Mouse (Mus musculus) liver, embryonic 13.5 days (tissue): Measurements from ENCODE around the gene Tbk1. TPM values are rescaled to one million over a fixed set of nuclear protein-coding genes. Genes with fewer than 3 reads are reported as not detected.

Experiments used
- ATAC-seq: fragments of 200-750 bp; cut with Nextera tagmentation; 2 replicates; pipeline ENCODE4 v1.8.0; 2017; ENCODE audit warnings: low read depth, mild to moderate bottlenecking, moderate number of reproducible peaks, moderate library complexity
- DNase-seq: peaks from one replicate; pipeline ENCODE4 v3.0.0; 2022
- H3K27ac ChIP-seq: fragments of 300-500 bp; sonication (generic); 2 replicates; pipeline ENCODE4 v1.5.1; 2015; ENCODE audit warnings: moderate library complexity, mild to moderate bottlenecking, inconsistent platforms
- H3K27me3 ChIP-seq: fragments of 300-500 bp; sonication (generic); 2 replicates; pipeline ENCODE4 v1.6.1; 2015; ENCODE audit warnings: mild to moderate bottlenecking, inconsistent platforms
- H3K36me3 ChIP-seq: fragments of 300-500 bp; sonication (generic); 2 replicates; pipeline ENCODE4 v1.6.1; 2015; ENCODE audit warnings: mild to moderate bottlenecking, inconsistent platforms
- H3K4me1 ChIP-seq: fragments of 300-500 bp; sonication (generic); replicated peaks from 2 replicates; pipeline ENCODE4 v1.6.1; 2015; ENCODE audit warnings: inconsistent platforms
- H3K4me2 ChIP-seq: fragments of 300-500 bp; sonication (generic); 2 replicates; pipeline ENCODE4 v1.6.1; 2015; ENCODE audit warnings: inconsistent platforms, mild to moderate bottlenecking, moderate library complexity
- H3K4me3 ChIP-seq: fragments of 300-500 bp; sonication (generic); replicated peaks from 2 replicates; pipeline ENCODE4 v1.5.1; 2015; ENCODE audit warnings: mild to moderate bottlenecking, inconsistent platforms
- H3K9ac ChIP-seq: fragments of 300-500 bp; sonication (generic); 2 replicates; pipeline ENCODE4 v1.6.1; 2015; ENCODE audit warnings: mild to moderate bottlenecking, inconsistent platforms
- H3K9me3 ChIP-seq: fragments of 300-500 bp; sonication (generic); replicated peaks from 2 replicates; pipeline ENCODE4 v1.6.1; 2016; ENCODE audit warnings: inconsistent platforms
- WGBS: fragments of 180-500 bp; shearing (Covaris S2); methylation state at CpG from one replicate; pipeline ENCODE4 v1.1.7; 2015; ENCODE audit not compliant: insufficient replicate concordance; 5-methylcytosine and 5-hydroxymethylcytosine counted together
- polyA plus RNA-seq: library from polyadenylated mRNA; unstranded; fragments of >200 nt; fragmentation: Nextera tagmentation; extraction: Ambion mirVana; gene quantifications from 2 replicates; pipeline ENCODE4 v1.2.1, GENCODE M21; 2015

Gene Tbk1
- polyA plus RNA-seq, 1 experiment from 2014 or later, result 18.4 TPM

DNA sequence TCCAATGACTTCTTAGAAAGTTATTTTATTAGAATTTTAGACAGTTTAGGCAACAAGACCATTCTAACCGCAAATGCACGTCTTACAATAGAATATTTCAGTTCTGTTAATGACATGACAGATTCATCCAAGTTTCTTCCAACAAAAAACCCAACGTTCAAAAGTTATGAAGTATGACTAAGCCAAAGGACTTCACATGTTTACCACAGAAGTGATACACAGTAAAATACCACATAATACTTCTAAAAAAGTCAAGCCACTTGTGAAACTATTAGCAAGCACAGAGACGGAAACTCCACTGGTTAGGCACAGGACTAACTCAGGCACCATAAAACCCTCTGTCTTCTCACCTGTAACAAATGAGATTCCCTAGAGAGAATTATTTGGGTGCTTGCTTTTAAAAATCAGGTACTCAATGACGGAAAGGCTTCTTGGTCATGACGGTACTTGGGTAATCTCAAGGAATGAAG is 819 bp upstream of the Tbk1 start:
- WGBS, result 56% methylated on average over 6 of the region's 6 CpGs
- peak overlapping the region; percentile 85 for H3K27ac ChIP-seq
- H3K36me3 ChIP-seq, result peaks cover 45% of the 10 kb centered on the region
- H3K9ac ChIP-seq, result peak overlapping the region; percentile 91
- H3K27me3 ChIP-seq, result no peaks in the 10 kb centered on the region
- H3K4me3 ChIP-seq, result peak overlapping the region; percentile 95
- no peaks in the 10 kb centered on the region for H3K9me3 ChIP-seq
- H3K4me1 ChIP-seq, result peaks cover 45% of the 10 kb centered on the region
- DNase-seq, result no peak
- no peak for ATAC-seq
- peak overlapping the region; percentile 78 for H3K4me2 ChIP-seq

- DNase-seq, result peak; percentile 17
- Histone ChIP-seq H3K4me1 (peaks cover 43% of the 10 kb centered on the region), H3K4me3 (peak overlapping the region; percentile 95), H3K9ac (peak overlapping the region; percentile 91), H3K4me2 (peak overlapping the region; percentile 78), H3K9me3 (no peaks in the 10 kb centered on the region), H3K27ac (peak overlapping the region; percentile 85), H3K27me3 (no peaks in the 10 kb centered on the region), H3K36me3 (peaks cover 45% of the 10 kb centered on the region)
- peak; percentile 72; the same call in 1 of the 2 replicates for ATAC-seq
- WGBS, result 2% methylated on average over 36 of the region's 48 CpGs
Observed at GRCm38 (mm10) chr10:121585791-121586642, 570 bp downstream of the Tbk1 start.

GRCm38 (mm10) chr10:121585056-121585790 is 1.4 kb downstream of the Tbk1 start:
- 73% methylated on average over 20 of the region's 20 CpGs for WGBS
- ATAC-seq (no peak), DNase-seq (no peak)
- peak overlapping the region; percentile 91 for H3K9ac ChIP-seq
- no peaks in the 10 kb centered on the region for H3K27me3 ChIP-seq
- H3K27ac ChIP-seq, result peak overlapping the region; percentile 85
- H3K4me1 ChIP-seq, result peaks cover 38% of the 10 kb centered on the region
- peak overlapping the region; percentile 78 for H3K4me2 ChIP-seq
- H3K36me3 ChIP-seq, result peaks cover 48% of the 10 kb centered on the region
- no peaks in the 10 kb centered on the region for H3K9me3 ChIP-seq
- H3K4me3 ChIP-seq, result peak overlapping the region; percentile 95

- Histone ChIP-seq H3K9ac (no peak overlapping the region), H3K36me3 (peaks cover 47% of the 10 kb centered on the region), H3K4me3 (no peak overlapping the region), H3K9me3 (no peaks in the 10 kb centered on the region), H3K4me1 (peaks cover 38% of the 10 kb centered on the region), H3K4me2 (no peak overlapping the region), H3K27ac (no peak overlapping the region), H3K27me3 (no peaks in the 10 kb centered on the region)
- 86% methylated on average over 10 of the region's 10 CpGs for WGBS
- DNase-seq (no peak), ATAC-seq (no peak)
Observed at GRCm38 (mm10) chr10:121584033-121584432, 2.6 kb downstream of the Tbk1 start.

- no peak overlapping the region for H3K4me2 ChIP-seq
- no peak overlapping the region for H3K4me3 ChIP-seq
- H3K4me1 ChIP-seq, result peaks cover 38% of the 10 kb centered on the region
- WGBS, result 86% methylated on average over 12 of the region's 12 CpGs
- DNase-seq (no peak), ATAC-seq (no peak)
- peaks cover 49% of the 10 kb centered on the region for H3K36me3 ChIP-seq
- H3K27ac ChIP-seq, result no peak overlapping the region
- H3K9ac ChIP-seq, result no peak overlapping the region
- H3K27me3 ChIP-seq, result no peaks in the 10 kb centered on the region
- H3K9me3 ChIP-seq, result no peaks in the 10 kb centered on the region
Observed at GRCm38 (mm10) chr10:121583016-121583415, 3.6 kb downstream of the Tbk1 start.

DNA sequence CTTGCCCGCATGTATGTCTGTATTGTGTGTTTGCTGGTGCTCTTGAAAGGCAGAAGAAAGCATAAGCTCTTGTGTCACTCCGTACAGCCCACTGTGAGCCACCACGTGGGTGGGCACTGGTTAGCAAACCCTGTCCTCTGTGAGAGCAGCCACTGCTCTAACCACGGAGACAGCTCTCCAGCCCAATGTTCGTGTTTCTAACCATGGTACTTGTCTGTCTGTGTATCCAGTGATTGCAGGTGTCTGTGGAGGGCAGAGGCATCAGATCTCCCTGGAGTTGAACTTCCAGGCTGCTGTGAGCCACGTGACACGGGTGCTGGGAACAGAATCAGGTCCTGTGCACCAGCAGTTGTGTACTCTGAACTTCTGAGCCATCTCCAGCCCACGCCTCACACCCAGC is 4.3 kb downstream of the Tbk1 start:
- Histone ChIP-seq H3K27ac (no peak overlapping the region), H3K9ac (no peak overlapping the region), H3K4me2 (no peak overlapping the region), H3K4me3 (no peak overlapping the region), H3K36me3 (peaks cover 56% of the 10 kb centered on the region), H3K4me1 (peaks cover 30% of the 10 kb centered on the region), H3K27me3 (no peaks in the 10 kb centered on the region), H3K9me3 (no peaks in the 10 kb centered on the region)
- 86% methylated on average over 8 of the region's 8 CpGs for WGBS
- ATAC-seq (no peak), DNase-seq (no peak)

- Histone ChIP-seq H3K27ac (no peak overlapping the region), H3K4me2 (no peak overlapping the region), H3K9ac (no peak overlapping the region), H3K9me3 (no peaks in the 10 kb centered on the region), H3K27me3 (no peaks in the 10 kb centered on the region), H3K36me3 (peaks cover 57% of the 10 kb centered on the region), H3K4me1 (peaks cover 28% of the 10 kb centered on the region), H3K4me3 (no peak overlapping the region)
- DNase-seq, result no peak
- WGBS, result 82% methylated on average over 6 of the region's 6 CpGs
- no peak for ATAC-seq
Observed at GRCm38 (mm10) chr10:121581405-121581804, 5.2 kb downstream of the Tbk1 start.

GRCm38 (mm10) chr10:121580381-121580780 is 6.2 kb downstream of the Tbk1 start:
- no peak overlapping the region for H3K27ac ChIP-seq
- H3K9ac ChIP-seq, result no peak overlapping the region
- H3K4me3 ChIP-seq, result no peak overlapping the region
- no peaks in the 10 kb centered on the region for H3K27me3 ChIP-seq
- H3K9me3 ChIP-seq, result no peaks in the 10 kb centered on the region
- DNase-seq (no peak), ATAC-seq (no peak)
- peaks cover 67% of the 10 kb centered on the region for H3K36me3 ChIP-seq
- WGBS, result 86% methylated on average over 5 of the region's 5 CpGs
- peaks cover 20% of the 10 kb centered on the region for H3K4me1 ChIP-seq
- H3K4me2 ChIP-seq, result no peak overlapping the region

- DNase-seq, result no peak
- Histone ChIP-seq H3K36me3 (peaks cover 63% of the 10 kb centered on the region), H3K27me3 (no peaks in the 10 kb centered on the region), H3K27ac (no peak overlapping the region), H3K9me3 (no peaks in the 10 kb centered on the region), H3K4me1 (no peaks in the 10 kb centered on the region), H3K4me3 (no peak overlapping the region), H3K9ac (no peak overlapping the region), H3K4me2 (no peak overlapping the region)
- 83% methylated on average over 9 of the region's 9 CpGs for WGBS
- ATAC-seq, result no peak
Observed at GRCm38 (mm10) chr10:121576372-121576771, 10.2 kb downstream of the Tbk1 start.

- Histone ChIP-seq H3K4me3 (no peak overlapping the region), H3K36me3 (peaks cover 66% of the 10 kb centered on the region), H3K27me3 (no peaks in the 10 kb centered on the region), H3K4me2 (no peak overlapping the region), H3K27ac (no peak overlapping the region), H3K4me1 (peaks cover 33% of the 10 kb centered on the region), H3K9ac (no peak overlapping the region), H3K9me3 (peaks cover 9% of the 10 kb centered on the region)
- 92% methylated on average over 22 of the region's 22 CpGs for WGBS
- no peak for DNase-seq
- no peak for ATAC-seq
Observed at GRCm38 (mm10) chr10:121571511-121572147, 15.0 kb downstream of the Tbk1 start.

GRCm38 (mm10) chr10:121571031-121571430 is 15.6 kb downstream of the Tbk1 start:
- Histone ChIP-seq H3K9me3 (peaks cover 9% of the 10 kb centered on the region), H3K36me3 (peaks cover 62% of the 10 kb centered on the region), H3K4me1 (peaks cover 33% of the 10 kb centered on the region), H3K27me3 (no peaks in the 10 kb centered on the region), H3K4me2 (no peak overlapping the region), H3K27ac (0 out of 2 replicates have a peak overlapping the region, but pooled peaks have one; percentile 89), H3K4me3 (no peak overlapping the region), H3K9ac (no peak overlapping the region)
- no peak for DNase-seq
- WGBS, result 94% methylated on average over 3 of the region's 3 CpGs
- no peak for ATAC-seq
